Mouse (Mus musculus) liver, embryonic 16.5 days (tissue): ENCODE results near the gene Catsper4. TPM values are rescaled to one million over a fixed set of nuclear protein-coding genes. Genes with fewer than 3 reads are reported as not detected.

Experiments
- ATAC-seq: fragments of 200-750 bp; cut with Nextera tagmentation; 2 replicates; pipeline ENCODE4 v1.8.0; 2017; ENCODE audit warnings: low read depth, mild to moderate bottlenecking, moderate number of reproducible peaks, moderate library complexity
- H3K27ac ChIP-seq: fragments of 300-500 bp; sonication (generic); 2 replicates; pipeline ENCODE4 v1.5.1; 2014; ENCODE audit warnings: mild to moderate bottlenecking, low read length
- H3K27me3 ChIP-seq: fragments of 300-500 bp; sonication (generic); 2 replicates; pipeline ENCODE4 v1.6.1; 2014; ENCODE audit warnings: low read depth, low read length, mixed read lengths; ENCODE audit not compliant: control insufficient read depth, insufficient read depth
- H3K36me3 ChIP-seq: fragments of 300-500 bp; sonication (generic); 2 replicates; pipeline ENCODE4 v1.6.1; 2014; ENCODE audit warnings: mild to moderate bottlenecking; ENCODE audit not compliant: control insufficient read depth, insufficient read depth
- H3K4me1 ChIP-seq: fragments of 300-500 bp; sonication (generic); 2 replicates; pipeline ENCODE4 v1.6.1; 2014; ENCODE audit warnings: low read depth, low read length, mixed read lengths; ENCODE audit not compliant: control insufficient read depth
- H3K4me2 ChIP-seq: fragments of 300-500 bp; sonication (generic); 2 replicates; pipeline ENCODE4 v1.6.1; 2014; ENCODE audit warnings: low read depth, low read length, mixed read lengths
- H3K4me3 ChIP-seq: fragments of 300-500 bp; sonication (generic); 2 replicates; pipeline ENCODE4 v1.5.1; 2014; ENCODE audit warnings: low read depth, mild to moderate bottlenecking, low read length
- H3K9ac ChIP-seq: fragments of 300-500 bp; sonication (generic); 2 replicates; pipeline ENCODE4 v1.6.1; 2014; ENCODE audit warnings: low read depth, low read length
- H3K9me3 ChIP-seq: fragments of 300-500 bp; sonication (generic); replicated peaks from 2 replicates; pipeline ENCODE4 v1.6.1; 2016; ENCODE audit warnings: low read length; ENCODE audit not compliant: control insufficient read depth
- WGBS: fragments of 180-500 bp; shearing (Covaris S2); extraction: QIAGEN DNeasy Blood & Tissue Kit; methylation state at CpG from one replicate; pipeline ENCODE4 v1.1.7; 2014; ENCODE audit not compliant: insufficient replicate concordance; 5-methylcytosine and 5-hydroxymethylcytosine counted together
- polyA plus RNA-seq: library from polyadenylated mRNA; unstranded; fragments of >200 nt; fragmentation: Nextera tagmentation; extraction: Ambion mirVana; gene quantifications from 2 replicates; pipeline ENCODE4 v1.2.1, GENCODE M21; 2015

The Catsper4 gene
- polyA plus RNA-seq, 1 experiment from 2014 or later, result not detected

DNA sequence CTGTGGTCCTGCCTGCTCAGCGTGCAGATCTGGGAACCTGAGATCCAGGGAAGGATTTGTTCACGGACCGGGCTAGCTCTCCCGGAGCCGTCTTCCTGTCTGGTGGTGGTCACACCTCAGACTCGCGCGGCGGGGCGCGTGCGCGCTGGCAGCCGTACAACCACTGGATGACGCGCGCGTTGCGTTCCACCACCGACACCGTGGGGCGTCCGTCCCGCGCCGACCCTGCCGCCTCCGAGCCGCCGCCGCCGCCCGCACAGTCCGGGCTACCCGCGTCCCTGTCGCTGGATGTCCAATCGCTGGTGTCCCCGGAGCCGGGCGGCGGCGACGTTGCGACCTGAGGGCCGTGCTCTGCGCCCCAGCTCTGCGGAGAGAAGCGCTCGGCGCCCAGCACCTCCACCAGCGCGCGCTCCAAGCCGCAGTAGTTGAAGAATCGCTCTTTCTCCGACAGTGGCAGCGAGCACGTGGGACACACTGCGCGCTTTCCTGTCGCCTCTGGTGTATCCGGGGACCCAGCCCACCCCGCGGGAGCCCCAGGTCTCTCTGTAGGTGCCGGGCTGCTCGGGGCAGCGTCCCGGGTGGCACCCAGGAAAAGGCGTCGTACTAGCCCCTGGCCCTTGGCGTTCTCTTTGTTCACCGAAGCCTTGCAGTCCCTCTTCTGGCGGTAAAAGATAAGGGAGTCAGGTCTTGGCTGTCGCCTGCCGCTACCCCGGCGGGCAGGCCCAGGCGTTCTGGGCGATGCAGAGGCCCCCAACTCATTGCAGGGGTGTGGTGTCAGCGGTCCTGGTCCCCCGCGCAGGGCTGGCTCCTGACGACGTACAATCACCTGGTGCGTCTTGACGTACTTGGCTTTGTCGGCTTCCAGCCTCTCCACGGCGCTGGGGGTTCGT, 24.3 kb upstream of the Catsper4 start:
- no peak for ATAC-seq
- Histone ChIP-seq H3K4me1 (peaks cover 24% of the 10 kb centered on the region), H3K36me3 (no peaks in the 10 kb centered on the region), H3K4me2 (peak overlapping the region; percentile 60), H3K9ac (no peak overlapping the region), H3K27ac (no peak overlapping the region), H3K4me3 (peak overlapping the region; percentile 49), H3K9me3 (no peaks in the 10 kb centered on the region), H3K27me3 (peaks cover 87% of the 10 kb centered on the region)
- under 1% methylated on average over 91 of the region's 91 CpGs for WGBS

DNA sequence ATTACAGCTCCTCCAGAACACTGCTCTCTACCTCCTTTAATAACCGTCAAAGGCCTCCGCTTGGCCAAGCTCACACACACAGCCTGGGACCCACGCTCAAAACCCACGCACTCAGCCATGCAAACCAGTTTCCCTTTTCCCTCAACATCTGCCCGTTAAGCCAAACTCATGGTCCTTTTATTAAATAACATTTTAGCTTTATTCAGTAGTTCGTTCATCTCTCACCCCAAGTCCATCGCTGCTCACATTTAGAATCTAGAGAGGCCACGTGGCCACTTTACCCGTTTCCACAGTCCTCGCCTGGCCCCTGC, 23.7 kb upstream of the Catsper4 start:
- H3K9ac ChIP-seq, result no peak overlapping the region
- no peaks in the 10 kb centered on the region for H3K9me3 ChIP-seq
- no peak overlapping the region for H3K27ac ChIP-seq
- H3K4me2 ChIP-seq, result peak overlapping the region; percentile 60
- no peak for ATAC-seq
- H3K36me3 ChIP-seq, result no peaks in the 10 kb centered on the region
- peaks cover 24% of the 10 kb centered on the region for H3K4me1 ChIP-seq
- peak overlapping the region; percentile 49 for H3K4me3 ChIP-seq
- 19% methylated on average over 10 of the region's 10 CpGs for WGBS
- H3K27me3 ChIP-seq, result peaks cover 91% of the 10 kb centered on the region

DNA sequence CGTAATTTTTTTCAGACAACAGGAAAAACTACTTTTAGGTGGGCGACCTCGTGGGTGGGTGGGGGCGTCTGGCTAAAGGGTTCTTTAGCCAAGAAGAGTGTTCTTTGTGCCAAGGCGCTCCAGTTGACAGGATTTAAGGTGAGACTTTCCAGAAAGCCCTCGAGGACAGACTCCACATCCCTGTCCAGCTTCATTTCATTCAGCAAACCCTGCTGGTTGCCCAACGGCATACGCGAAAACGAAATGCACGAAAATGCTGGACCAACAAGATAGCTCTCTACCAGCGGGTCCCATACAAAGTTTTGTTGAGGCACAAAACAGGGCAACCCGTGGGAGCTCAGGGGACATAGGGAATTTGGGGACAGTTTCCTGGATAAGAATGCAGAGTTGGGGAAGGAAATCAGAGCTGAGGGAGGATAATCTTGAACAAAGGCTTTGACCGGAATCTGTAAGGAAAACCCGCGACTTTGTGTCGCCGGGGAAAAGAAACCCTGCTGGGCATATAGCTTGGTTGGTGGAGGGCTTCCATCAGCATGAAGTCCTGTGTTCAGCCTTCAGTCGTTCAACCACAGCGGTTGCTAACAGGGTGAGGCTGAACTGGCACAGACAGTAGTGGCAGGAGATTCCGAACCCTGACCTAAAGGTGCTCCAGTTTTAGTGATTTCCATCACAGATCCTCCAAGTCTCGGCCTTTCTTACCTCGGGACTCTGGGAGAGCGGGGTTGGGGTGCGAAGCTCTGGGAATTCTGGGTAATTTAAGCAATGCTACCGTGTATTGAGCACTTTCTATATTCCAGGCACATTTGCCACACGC, 23.1 kb upstream of the Catsper4 start:
- Histone ChIP-seq H3K4me1 (peaks cover 28% of the 10 kb centered on the region), H3K36me3 (no peaks in the 10 kb centered on the region), H3K4me2 (peak overlapping the region; percentile 54; the same call in 1 of the 2 replicates), H3K27ac (no peak overlapping the region), H3K9ac (no peak overlapping the region), H3K27me3 (peaks cover 91% of the 10 kb centered on the region), H3K4me3 (no peak overlapping the region; the same call in 1 of the 2 replicates), H3K9me3 (no peaks in the 10 kb centered on the region)
- 20% methylated on average over 27 of the region's 27 CpGs for WGBS
- no peak for ATAC-seq

- peak overlapping the region; percentile 37 for H3K4me3 ChIP-seq
- no peaks in the 10 kb centered on the region for H3K36me3 ChIP-seq
- H3K9ac ChIP-seq, result no peak overlapping the region
- H3K9me3 ChIP-seq, result no peaks in the 10 kb centered on the region
- peaks cover 33% of the 10 kb centered on the region for H3K4me1 ChIP-seq
- no peak for ATAC-seq
- 4% methylated on average over 30 of the region's 30 CpGs for WGBS
- peak overlapping the region; percentile 54 for H3K4me2 ChIP-seq
- H3K27ac ChIP-seq, result no peak overlapping the region
- H3K27me3 ChIP-seq, result peaks cover 85% of the 10 kb centered on the region
Observed at GRCm38 (mm10) chr4:134249651-134250050, 22.5 kb upstream of the Catsper4 start.

- Histone ChIP-seq H3K27ac (no peak within 1 kb of the TSS), H3K4me1 (peaks cover 26% of the 10 kb centered on the region), H3K4me3 (peak within 1 kb of the TSS; percentile 84; the same call in 1 of the 2 replicates), H3K9me3 (no peaks in the 10 kb centered on the region), H3K9ac (no peak within 1 kb of the TSS), H3K36me3 (no peaks in the 10 kb centered on the region), H3K4me2 (peak within 1 kb of the TSS; percentile 98), H3K27me3 (peaks cover 56% of the 10 kb centered on the region)
- ATAC-seq, result no peak
- WGBS, result 66% methylated on average over 7 of the region's 7 CpGs
Observed at GRCm38 (mm10) chr4:134246719-134247258, 19.6 kb upstream of the Catsper4 start, which contains the start of gene Gm30191. Gene Gm30191, plus strand, starts transcription at chr4:134246935.

GRCm38 (mm10) chr4:134246256-134246655, 19.1 kb upstream of the Catsper4 start:
- H3K9ac ChIP-seq, result no peak overlapping the region
- no peak overlapping the region for H3K4me3 ChIP-seq
- 49% methylated on average over 4 of the region's 4 CpGs for WGBS
- no peak overlapping the region for H3K27ac ChIP-seq
- ATAC-seq, result no peak
- H3K4me2 ChIP-seq, result no peak overlapping the region
- H3K27me3 ChIP-seq, result peaks cover 51% of the 10 kb centered on the region
- no peaks in the 10 kb centered on the region for H3K9me3 ChIP-seq
- peaks cover 20% of the 10 kb centered on the region for H3K4me1 ChIP-seq
- no peaks in the 10 kb centered on the region for H3K36me3 ChIP-seq

DNA sequence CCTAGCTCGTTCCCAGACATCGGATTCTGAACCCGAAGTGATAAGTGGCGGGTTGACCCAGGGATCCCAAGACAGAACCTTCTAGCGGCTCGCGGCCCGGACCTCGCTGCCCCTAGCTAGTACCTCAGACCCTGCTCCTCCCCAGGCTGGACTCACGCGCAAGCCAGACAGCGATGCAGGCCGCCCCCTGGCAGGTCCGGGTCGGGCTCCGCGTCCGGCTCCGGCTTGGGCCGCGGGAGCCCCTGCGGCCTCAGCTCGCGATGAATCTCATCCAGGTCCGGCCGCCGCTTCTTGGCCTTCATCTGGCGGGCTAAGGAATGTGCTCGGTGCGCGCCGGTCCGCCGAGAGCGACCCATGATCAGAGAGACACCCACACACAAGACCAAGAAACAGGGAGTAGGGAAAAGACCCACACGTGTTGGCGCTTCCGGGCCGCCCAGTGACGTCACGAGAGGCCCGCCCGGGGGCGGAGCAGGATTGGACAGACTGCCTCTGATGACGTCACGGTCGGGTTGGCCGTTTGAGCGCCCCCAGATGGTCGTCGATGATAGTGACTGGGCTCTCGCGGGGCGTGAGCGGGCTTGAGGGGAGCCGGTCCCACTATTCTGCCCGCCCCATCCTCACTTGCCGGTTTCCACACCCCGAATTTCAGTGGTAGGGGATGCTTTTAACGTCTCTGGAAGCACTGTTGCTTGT, 18.1 kb upstream of the Catsper4 start, which contains the start of gene Zfp593:
Zfp593 (minus strand) TSS at position 445 of the 696 bp plus-strand sequence.
- H3K4me1 ChIP-seq, result peaks cover 13% of the 10 kb centered on the region
- H3K27me3 ChIP-seq, result peaks cover 41% of the 10 kb centered on the region
- peak within 1 kb of the TSS; percentile 98 for H3K4me2 ChIP-seq
- peak within 1 kb of the TSS; percentile 84 for H3K4me3 ChIP-seq
- WGBS, result under 1% methylated on average over 60 of the region's 60 CpGs
- ATAC-seq, result peak; percentile 85
- H3K9me3 ChIP-seq, result no peaks in the 10 kb centered on the region
- H3K36me3 ChIP-seq, result no peaks in the 10 kb centered on the region
- H3K27ac ChIP-seq, result no peak within 1 kb of the TSS
- peak within 1 kb of the TSS; percentile 82 for H3K9ac ChIP-seq

DNA sequence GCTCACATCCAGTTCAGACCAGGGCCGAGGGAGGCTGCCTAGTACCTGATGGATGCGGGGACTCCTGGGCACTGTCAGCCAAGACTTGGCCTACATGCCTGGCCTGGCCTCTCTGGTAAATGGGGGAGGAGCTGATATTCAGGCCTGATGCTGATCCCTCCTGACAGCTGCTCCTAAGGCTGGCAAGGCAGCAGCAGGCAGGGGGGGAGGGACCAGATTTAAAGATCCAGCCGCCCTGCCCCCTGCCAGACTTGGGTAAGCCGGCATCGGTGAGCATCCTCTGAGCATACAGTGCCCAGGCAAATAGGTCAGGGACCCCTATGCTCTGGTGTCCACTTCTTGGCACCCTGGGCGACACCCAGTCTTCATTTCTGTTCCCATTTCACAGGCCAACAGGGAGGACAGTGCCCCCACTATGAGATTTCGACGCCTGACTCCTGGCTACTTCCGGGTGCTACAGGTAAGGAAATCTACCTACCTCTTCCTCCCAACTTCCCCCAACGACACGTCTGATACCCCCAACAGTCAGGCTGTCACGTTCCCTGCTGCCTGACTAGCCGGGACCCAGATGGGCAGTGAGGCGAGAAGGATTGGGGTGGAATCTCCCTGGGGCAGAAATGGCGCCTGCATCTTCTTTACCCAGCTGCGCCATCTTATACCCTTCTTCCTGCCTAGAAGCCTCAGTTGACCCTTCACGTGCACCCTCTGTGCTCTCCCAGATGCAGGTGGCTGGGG, 16.5 kb upstream of the Catsper4 start, which contains the start of gene E130218I03Rik:
E130218I03Rik (plus strand) TSS at position 147 of the 735 bp plus-strand sequence.
- Histone ChIP-seq H3K4me1 (peaks cover 16% of the 10 kb centered on the region), H3K9ac (no peak within 1 kb of the TSS), H3K4me3 (peak within 1 kb of the TSS; percentile 84), H3K4me2 (peak within 1 kb of the TSS; percentile 98), H3K27ac (no peak within 1 kb of the TSS), H3K36me3 (no peaks in the 10 kb centered on the region), H3K9me3 (no peaks in the 10 kb centered on the region), H3K27me3 (peaks cover 25% of the 10 kb centered on the region)
- ATAC-seq, result no peak
- WGBS, result 86% methylated on average over 17 of the region's 17 CpGs
